21 mouse cellular contexts compared by ENCODE assay signal in genomic region chr10:25868739-25869138, GRCm38 (mm10).
DNase-seq lines count a peak whose midpoint lies in the region; ATAC-seq and TF ChIP-seq lines count a peak whose summit lies in the region.
"Had no signal": no experiment of that assay in that cellular context is flagged by ENCODE, and none has a peak within 500 bp of the region (broad histone marks: within the 10 kb centered on the region; RNA-seq: fewer than 3 reads in every experiment).

No protein-coding gene starts in this region.

- no peaks in the 10 kb centered on the region for H3K9me3 ChIP-seq in forebrain, postnatal 0 days (ENCODE audit: low read length)
- no peaks in the 10 kb centered on the region for H3K9me3 ChIP-seq in forebrain, embryonic 14.5 days (replicated peaks; ENCODE audit: control insufficient read depth, low read length)
- H3K9me3 ChIP-seq in hindbrain, postnatal 0 days (ENCODE audit: low read length): no peaks in the 10 kb centered on the region
- H3K9me3 ChIP-seq in hindbrain, embryonic 13.5 days: no peaks in the 10 kb centered on the region
- H3K9me3 ChIP-seq in midbrain, embryonic 15.5 days: no peaks in the 10 kb centered on the region
- H3K9me3 ChIP-seq: embryonic facial prominence, embryonic 13.5 days; forebrain, embryonic 13.5 days; heart, embryonic 10.5 days had no signal

- H3K4me3 ChIP-seq in forebrain, postnatal 0 days (ENCODE audit: low read depth, low read length): no peak overlapping the region
- no peak overlapping the region for H3K4me3 ChIP-seq in forebrain, embryonic 14.5 days (ENCODE audit: low read depth, low read length)
- no peak overlapping the region for H3K4me3 ChIP-seq in hindbrain, postnatal 0 days (ENCODE audit: low read length)
- no peak overlapping the region for H3K4me3 ChIP-seq in hindbrain, embryonic 13.5 days
- H3K4me3 ChIP-seq in midbrain, embryonic 15.5 days: no peak overlapping the region
- H3K4me3 ChIP-seq in layer of hippocampus, adult 2 months: no peak overlapping the region
- H3K4me3 ChIP-seq: embryonic facial prominence, embryonic 13.5 days; forebrain, embryonic 13.5 days; heart, embryonic 10.5 days had no signal

- TF ChIP-seq POLR2A in brain, embryonic 14.5 days (IDR thresholded peaks at IDR 0.05; ENCODE audit: borderline replicate concordance, extremely low read depth, insufficient read depth, insufficient read length, poor library complexity, severe bottlenecking): no peak

- no peaks in the 10 kb centered on the region for H3K27me3 ChIP-seq in forebrain, postnatal 0 days (ENCODE audit: insufficient read depth, low read length)
- no peaks in the 10 kb centered on the region for H3K27me3 ChIP-seq in forebrain, embryonic 14.5 days (replicated peaks; ENCODE audit: control insufficient read depth, insufficient read depth, low read length)
- no peaks in the 10 kb centered on the region for H3K27me3 ChIP-seq in hindbrain, postnatal 0 days (ENCODE audit: insufficient read depth, low read length)
- H3K27me3 ChIP-seq in hindbrain, embryonic 13.5 days: no peaks in the 10 kb centered on the region
- no peaks in the 10 kb centered on the region for H3K27me3 ChIP-seq in midbrain, embryonic 15.5 days (replicated peaks)
- H3K27me3 ChIP-seq: embryonic facial prominence, embryonic 13.5 days; forebrain, embryonic 13.5 days had no signal

- no peaks in the 10 kb centered on the region for H3K36me3 ChIP-seq in forebrain, postnatal 0 days (ENCODE audit: insufficient read depth)
- H3K36me3 ChIP-seq in forebrain, embryonic 14.5 days (ENCODE audit: control insufficient read depth, insufficient read depth, low read length): no peaks in the 10 kb centered on the region
- no peaks in the 10 kb centered on the region for H3K36me3 ChIP-seq in hindbrain, postnatal 0 days (ENCODE audit: insufficient read depth, low read length)
- no peaks in the 10 kb centered on the region for H3K36me3 ChIP-seq in hindbrain, embryonic 13.5 days
- no peaks in the 10 kb centered on the region for H3K36me3 ChIP-seq in midbrain, embryonic 15.5 days (replicated peaks)
- H3K36me3 ChIP-seq: embryonic facial prominence, embryonic 13.5 days; heart, embryonic 10.5 days had no signal

- no peak for TF ChIP-seq CTCF in forebrain, postnatal 0 days (IDR thresholded peaks at IDR 0.05; ENCODE audit: low read depth)
- TF ChIP-seq CTCF in hindbrain, postnatal 0 days (IDR thresholded peaks at IDR 0.05; ENCODE audit: low read depth): no peak
- TF ChIP-seq CTCF in brain, embryonic 14.5 days (IDR thresholded peaks at IDR 0.05; ENCODE audit: borderline replicate concordance, extremely low read depth, insufficient read depth, insufficient read length): no peak
- no peak for TF ChIP-seq CTCF in layer of hippocampus, adult 2 months (conservative IDR thresholded peaks at IDR 0.05)

- peak; percentile 13 for DNase-seq in forebrain, postnatal 0 days
- DNase-seq in forebrain, embryonic 14.5 days (ENCODE audit: low spot score): no peak
- peak; percentile 19 for DNase-seq in hindbrain, postnatal 0 days (ENCODE audit: low spot score)
- peak; percentile 47 for DNase-seq in brain, embryonic 14.5 days (ENCODE audit: low read depth)
- no peak for DNase-seq in layer of hippocampus, adult 2 months (ENCODE audit: low spot score in 2 of 2)
- no peak for DNase-seq in right cerebral cortex, postnatal 25 days
- DNase-seq: adrenal gland, postnatal 14 days; cerebellum, adult 18-20 months; cerebellum, adult 9-11 months; cerebellum, postnatal 36 days; heart, adult 18-20 months; heart, postnatal 10 days; heart, postnatal 4 days had no signal

- no peaks in the 10 kb centered on the region for H3K4me1 ChIP-seq in forebrain, postnatal 0 days (ENCODE audit: insufficient read depth)
- no peaks in the 10 kb centered on the region for H3K4me1 ChIP-seq in forebrain, embryonic 14.5 days (ENCODE audit: control insufficient read depth, insufficient read depth, low read length)
- H3K4me1 ChIP-seq in hindbrain, postnatal 0 days (ENCODE audit: insufficient read depth, low read length): no peaks in the 10 kb centered on the region
- H3K4me1 ChIP-seq in hindbrain, embryonic 13.5 days (replicated peaks): no peaks in the 10 kb centered on the region
- H3K4me1 ChIP-seq in midbrain, embryonic 15.5 days: no peaks in the 10 kb centered on the region
- H3K4me1 ChIP-seq: embryonic facial prominence, embryonic 13.5 days; forebrain, embryonic 13.5 days; heart, embryonic 10.5 days had no signal

- H3K9ac ChIP-seq in forebrain, postnatal 0 days: no peak overlapping the region
- H3K9ac ChIP-seq in forebrain, embryonic 14.5 days (ENCODE audit: low read length): no peak overlapping the region
- no peak overlapping the region for H3K9ac ChIP-seq in hindbrain, postnatal 0 days (replicated peaks; ENCODE audit: low read length)
- no peak overlapping the region for H3K9ac ChIP-seq in hindbrain, embryonic 13.5 days
- H3K9ac ChIP-seq in midbrain, embryonic 15.5 days: no peak overlapping the region
- H3K9ac ChIP-seq: embryonic facial prominence, embryonic 13.5 days; forebrain, embryonic 13.5 days had no signal

- ATAC-seq in forebrain, postnatal 0 days: peak; percentile 47; the same call in 1 of the 2 replicates
- no peak for ATAC-seq in forebrain, embryonic 14.5 days
- no peak for ATAC-seq in hindbrain, postnatal 0 days
- ATAC-seq in hindbrain, embryonic 13.5 days (ENCODE audit: low FRiP score): no peak; the same call in 1 of the 2 replicates
- ATAC-seq in midbrain, embryonic 15.5 days (replicated peaks): peak; percentile 45; the same call in 1 of the 2 replicates
- ATAC-seq: activated CD4-positive, CD25-positive, alpha-beta regulatory T cell, adult 4 months; forebrain, embryonic 13.5 days; inflammation-experienced regulatory T-cells, adult 6 months; intestine, postnatal 0 days had no signal

- H3K4me2 ChIP-seq in forebrain, postnatal 0 days (ENCODE audit: low read depth): no peak overlapping the region
- no peak overlapping the region for H3K4me2 ChIP-seq in forebrain, embryonic 14.5 days (ENCODE audit: low read length)
- no peak overlapping the region for H3K4me2 ChIP-seq in hindbrain, postnatal 0 days (ENCODE audit: low read depth, low read length)
- no peak overlapping the region for H3K4me2 ChIP-seq in hindbrain, embryonic 13.5 days
- H3K4me2 ChIP-seq in midbrain, embryonic 15.5 days: no peak overlapping the region
- H3K4me2 ChIP-seq: embryonic facial prominence, embryonic 13.5 days; forebrain, embryonic 13.5 days had no signal

- H3K27ac ChIP-seq in forebrain, postnatal 0 days (ENCODE audit: low read depth, low read length): no peak overlapping the region
- no peak overlapping the region for H3K27ac ChIP-seq in forebrain, embryonic 14.5 days (ENCODE audit: low read depth, low read length)
- no peak overlapping the region for H3K27ac ChIP-seq in hindbrain, postnatal 0 days
- H3K27ac ChIP-seq in hindbrain, embryonic 13.5 days: no peak overlapping the region
- H3K27ac ChIP-seq in midbrain, embryonic 15.5 days: no peak overlapping the region
- H3K27ac ChIP-seq in layer of hippocampus, adult 2 months: no peak overlapping the region
- H3K27ac ChIP-seq: embryonic facial prominence, embryonic 13.5 days; forebrain, embryonic 13.5 days; heart, embryonic 10.5 days had no signal

- 43% methylated on average over 6 of the region's 6 CpGs for WGBS in forebrain, postnatal 0 days
- WGBS in forebrain, embryonic 14.5 days: 60% methylated on average over 6 of the region's 6 CpGs
- 59% methylated on average over 6 of the region's 6 CpGs for WGBS in hindbrain, postnatal 0 days
- WGBS in hindbrain, embryonic 13.5 days: 68% methylated on average over 6 of the region's 6 CpGs
- 32% methylated on average over 6 of the region's 6 CpGs for WGBS in midbrain, embryonic 15.5 days

Comparison
In these comparisons a context has a peak if more than half of its experiments do, and no peak if none do; other contexts are left out.
1. ATAC-seq: peak in forebrain, postnatal 0 days (single experiment) and midbrain, embryonic 15.5 days (single experiment); none in forebrain, embryonic 14.5 days (single experiment), hindbrain, postnatal 0 days (single experiment) and hindbrain, embryonic 13.5 days (single experiment).
2. DNase-seq: peak in forebrain, postnatal 0 days (single experiment), hindbrain, postnatal 0 days (single experiment) and brain, embryonic 14.5 days (single experiment); none in forebrain, embryonic 14.5 days (single experiment), layer of hippocampus, adult 2 months (0 of 2) and right cerebral cortex, postnatal 25 days (single experiment).